Mouse (Mus musculus) R1 (cell line): ENCODE measurements at regions not wholly inside any gene's neighbourhood (a gene's known extent, or its start where the extent isn't known, plus 50 kb on each side); places are given as distances from the start of the nearest gene placed in this dataset.
A peak's percentile ranks its signal among the peaks of the same experiment; 100 is the strongest.

Experiments used
- DNase-seq: peaks from one replicate; pipeline ENCODE4 v3.0.0-alpha.2; 2018; ENCODE audit warnings: low read depth, low spot score

- DNase-seq = peak; percentile 52
Measured at GRCm38 (mm10) chr6:26898511-26898910, 1089.5 kb upstream of the Pot1a start.

- no peak for DNase-seq
Measured at GRCm38 (mm10) chr6:26863885-26864284, 1054.8 kb upstream of the Pot1a start.
